Comparison of ENCODE assay signal across 11 mouse cellular contexts in the genomic region with DNA sequence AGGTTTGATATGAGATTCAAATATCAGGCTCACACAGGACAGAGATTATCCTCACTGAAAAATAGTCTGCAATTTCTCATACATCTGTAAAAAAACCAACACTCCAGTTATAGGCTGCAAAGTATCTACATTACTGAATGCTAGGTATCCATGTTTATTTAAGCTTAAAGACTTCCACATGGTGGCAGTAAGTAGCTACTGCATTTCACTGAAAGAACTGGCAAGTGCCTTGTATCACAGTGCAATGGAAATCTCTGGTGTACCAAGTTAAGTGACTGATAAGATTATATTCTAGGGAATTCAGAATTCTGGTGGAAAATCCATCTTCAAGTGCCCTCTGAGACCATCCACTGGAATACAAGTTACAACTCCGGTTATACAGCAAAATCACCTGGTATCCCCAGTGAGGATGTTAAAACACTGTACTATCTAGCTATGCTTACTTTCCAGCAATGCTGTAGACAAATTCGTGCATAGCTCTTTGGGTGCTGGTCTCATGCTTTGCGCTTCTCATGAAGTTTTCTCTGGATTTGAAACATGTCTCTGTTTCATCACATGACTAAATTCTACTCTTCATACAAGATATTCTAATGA. TPM values are rescaled to one million over a fixed set of nuclear protein-coding genes. Genes with fewer than 3 reads are reported as not detected.
DNase-seq lines count a peak whose midpoint lies in the region; ATAC-seq lines count a peak whose summit lies in the region.
"Had no signal": no experiment of that assay in that cellular context is flagged by ENCODE, and none has a peak within 500 bp of the region (broad histone marks: within the 10 kb centered on the region; RNA-seq: fewer than 3 reads in every experiment).

No protein-coding gene starts in this region.

- no peaks in the 10 kb centered on the region for H3K9me3 ChIP-seq in forebrain, embryonic 13.5 days (replicated peaks)
- H3K9me3 ChIP-seq in forebrain, embryonic 10.5 days, result no peaks in the 10 kb centered on the region
- H3K9me3 ChIP-seq: megakaryocyte, embryonic 14.5 days had no signal

- no peak overlapping the region for H3K4me2 ChIP-seq in forebrain, embryonic 13.5 days

- no peak overlapping the region for H3K4me3 ChIP-seq in forebrain, embryonic 13.5 days
- no peak overlapping the region for H3K4me3 ChIP-seq in forebrain, embryonic 10.5 days
- H3K4me3 ChIP-seq: megakaryocyte, embryonic 14.5 days had no signal

- H3K27ac ChIP-seq in forebrain, embryonic 13.5 days, result no peak overlapping the region
- no peak overlapping the region for H3K27ac ChIP-seq in forebrain, embryonic 10.5 days

- peak; percentile 76 for ATAC-seq in forebrain, embryonic 13.5 days

- 88% methylated on average over 3 of the region's 3 CpGs for whole genome bisulfite sequencing in forebrain, embryonic 13.5 days
- WGBS in forebrain, embryonic 10.5 days, result 84% methylated on average over 3 of the region's 3 CpGs

- no peak overlapping the region for H3K9ac ChIP-seq in forebrain, embryonic 13.5 days

- no peaks in the 10 kb centered on the region for H3K27me3 ChIP-seq in forebrain, embryonic 13.5 days
- no peaks in the 10 kb centered on the region for H3K27me3 ChIP-seq in forebrain, embryonic 10.5 days (ENCODE audit: poor library complexity, severe bottlenecking)
- H3K27me3 ChIP-seq: megakaryocyte, embryonic 14.5 days had no signal

- H3K36me3 ChIP-seq in forebrain, embryonic 13.5 days (ENCODE audit: poor library complexity, severe bottlenecking), result no peaks in the 10 kb centered on the region
- H3K36me3 ChIP-seq in forebrain, embryonic 10.5 days (replicated peaks), result no peaks in the 10 kb centered on the region

- DNase-seq in forebrain, embryonic 10.5 days (ENCODE audit: extremely low spot score, low spot score), result no peak
- peak; percentile 18 to 29 for DNase-seq in right cerebral cortex, postnatal 10 days (ENCODE audit: low spot score in 2 of 2)
- DNase-seq in right cerebral cortex, postnatal 36 days (ENCODE audit: low spot score in 2 of 2), result no peak
- DNase-seq in layer of hippocampus, adult 9-10 months (ENCODE audit: low spot score), result peak; percentile 4
- no peak for DNase-seq in thymus, postnatal 36 days
- no peak for DNase-seq in kidney, postnatal 14 days
- no peak for DNase-seq in natural killer cell, adult 2 months (ENCODE audit: low spot score in 2 of 2)
- DNase-seq: gastrocnemius, postnatal 14 days had no signal

- H3K4me1 ChIP-seq in forebrain, embryonic 13.5 days, result no peaks in the 10 kb centered on the region
- H3K4me1 ChIP-seq in forebrain, embryonic 10.5 days, result no peaks in the 10 kb centered on the region
- H3K4me1 ChIP-seq: megakaryocyte, embryonic 14.5 days had no signal

RNA-seq across cellular contexts. Expression of gene Zfp352, which starts 47.6 kb away (rescaled TPM):
- polyA plus RNA-seq in forebrain, embryonic 13.5 days (2015; fragmentation: Nextera tagmentation; extraction: Ambion mirVana), result not detected in 2 replicates
- polyA plus RNA-seq in forebrain, embryonic 10.5 days (2016; fragmentation: Nextera tagmentation; extraction: Ambion mirVana), result not detected in 2 replicates
- polyA plus RNA-seq: large intestine, adult 2 months had no signal

Comparison
In these comparisons a context has a peak if more than half of its experiments do, and no peak if none do; other contexts are left out.
1. DNase-seq: peak in right cerebral cortex, postnatal 10 days (2 of 2) and layer of hippocampus, adult 9-10 months (single experiment); none in forebrain, embryonic 10.5 days (single experiment), right cerebral cortex, postnatal 36 days (0 of 2), thymus, postnatal 36 days (0 of 2), kidney, postnatal 14 days (single experiment) and natural killer cell, adult 2 months (0 of 2).